Mouse (Mus musculus): ENCODE measurements at regions not wholly inside any gene's neighbourhood (a gene's known extent, or its start where the extent isn't known, plus 50 kb on each side); places are given as distances from the start of the nearest gene placed in this dataset.

GRCm38 (mm10) chr8:77850523-77850922 lies 126.3 kb upstream of the Ednra start:
- no peak for DNase-seq (ENCODE audit: low read depth)

GRCm38 (mm10) chr8:77870264-77870663 lies 146.0 kb upstream of the Ednra start:
- no peak for DNase-seq (ENCODE audit: low read depth)

- no peak for DNase-seq (ENCODE audit: low read depth)
These were observed 148.5 kb upstream of the Ednra start for GRCm38 (mm10) chr8:77872771-77873170.

- no peak for DNase-seq (ENCODE audit: low read depth)
These were observed 195.5 kb upstream of the Ednra start for GRCm38 (mm10) chr8:77919776-77920175.

GRCm38 (mm10) chr8:77921868-77922267 lies 197.6 kb upstream of the Ednra start:
- DNase-seq (ENCODE audit: low read depth), result no peak

- no peak for DNase-seq (ENCODE audit: low read depth)
These were observed 223.4 kb upstream of the Ednra start for GRCm38 (mm10) chr8:77947702-77948101.

GRCm38 (mm10) chr8:77949640-77950039 lies 225.4 kb upstream of the Ednra start:
- no peak for DNase-seq (ENCODE audit: low read depth)

- DNase-seq (ENCODE audit: low read depth), result no peak
These were observed 234.6 kb upstream of the Ednra start for GRCm38 (mm10) chr8:77958814-77959372.

GRCm38 (mm10) chr8:77963102-77963698 lies 238.9 kb upstream of the Ednra start:
- DNase-seq (ENCODE audit: low read depth), result no peak

- DNase-seq (ENCODE audit: low read depth), result no peak
These were observed 242.7 kb upstream of the Ttc29 start for GRCm38 (mm10) chr8:77970378-77970777.

- DNase-seq (ENCODE audit: low read depth), result no peak
These were observed 239.4 kb upstream of the Ttc29 start for GRCm38 (mm10) chr8:77973714-77974113.

GRCm38 (mm10) chr8:77979106-77979505 lies 234.0 kb upstream of the Ttc29 start:
- no peak for DNase-seq (ENCODE audit: low read depth)

GRCm38 (mm10) chr8:77980701-77981100 lies 232.4 kb upstream of the Ttc29 start:
- no peak for DNase-seq (ENCODE audit: low read depth)

- no peak for DNase-seq (ENCODE audit: low read depth)
These were observed 231.1 kb upstream of the Ttc29 start for GRCm38 (mm10) chr8:77982031-77982430.

- no peak for DNase-seq (ENCODE audit: low read depth)
These were observed 229.6 kb upstream of the Ttc29 start for GRCm38 (mm10) chr8:77983476-77983875.

GRCm38 (mm10) chr8:77987237-77987636 lies 225.9 kb upstream of the Ttc29 start:
- no peak for DNase-seq (ENCODE audit: low read depth)

- DNase-seq (ENCODE audit: low read depth), result no peak
These were observed 224.6 kb upstream of the Ttc29 start for GRCm38 (mm10) chr8:77988291-77989056.

GRCm38 (mm10) chr8:77991050-77991449 lies 222.0 kb upstream of the Ttc29 start:
- no peak for DNase-seq (ENCODE audit: low read depth)

GRCm38 (mm10) chr8:78000303-78000702 lies 212.8 kb upstream of the Ttc29 start:
- no peak for DNase-seq (ENCODE audit: low read depth)

- no peak for DNase-seq (ENCODE audit: low read depth)
These were observed 211.4 kb upstream of the Ttc29 start for GRCm38 (mm10) chr8:78001656-78002055.

GRCm38 (mm10) chr8:78002071-78002470 lies 211.0 kb upstream of the Ttc29 start:
- no peak for DNase-seq (ENCODE audit: low read depth)

- DNase-seq (ENCODE audit: low read depth), result peak; percentile 66
These were observed 209.1 kb upstream of the Ttc29 start for GRCm38 (mm10) chr8:78003888-78004543.

- no peak for DNase-seq (ENCODE audit: low read depth)
These were observed 208.2 kb upstream of the Ttc29 start for GRCm38 (mm10) chr8:78004891-78005290.
